Mouse (Mus musculus) liver, adult 2 months (tissue): ENCODE data around the gene Slc22a5.

Experiments
- CTCF ChIP-seq: fragments of 200-500 bp; IDR thresholded peaks from 2 replicates; pipeline ENCODE4 v1.5.1; 2011; ENCODE audit warnings: low read depth, low read length, control low read depth
- POLR2A ChIP-seq: fragments of 200-500 bp; IDR thresholded peaks from 2 replicates; pipeline ENCODE4 v1.6.1; 2011; ENCODE audit warnings: low read length, control low read depth; ENCODE audit not compliant: insufficient read depth; ENCODE audit errors: extremely low read depth

DNA sequence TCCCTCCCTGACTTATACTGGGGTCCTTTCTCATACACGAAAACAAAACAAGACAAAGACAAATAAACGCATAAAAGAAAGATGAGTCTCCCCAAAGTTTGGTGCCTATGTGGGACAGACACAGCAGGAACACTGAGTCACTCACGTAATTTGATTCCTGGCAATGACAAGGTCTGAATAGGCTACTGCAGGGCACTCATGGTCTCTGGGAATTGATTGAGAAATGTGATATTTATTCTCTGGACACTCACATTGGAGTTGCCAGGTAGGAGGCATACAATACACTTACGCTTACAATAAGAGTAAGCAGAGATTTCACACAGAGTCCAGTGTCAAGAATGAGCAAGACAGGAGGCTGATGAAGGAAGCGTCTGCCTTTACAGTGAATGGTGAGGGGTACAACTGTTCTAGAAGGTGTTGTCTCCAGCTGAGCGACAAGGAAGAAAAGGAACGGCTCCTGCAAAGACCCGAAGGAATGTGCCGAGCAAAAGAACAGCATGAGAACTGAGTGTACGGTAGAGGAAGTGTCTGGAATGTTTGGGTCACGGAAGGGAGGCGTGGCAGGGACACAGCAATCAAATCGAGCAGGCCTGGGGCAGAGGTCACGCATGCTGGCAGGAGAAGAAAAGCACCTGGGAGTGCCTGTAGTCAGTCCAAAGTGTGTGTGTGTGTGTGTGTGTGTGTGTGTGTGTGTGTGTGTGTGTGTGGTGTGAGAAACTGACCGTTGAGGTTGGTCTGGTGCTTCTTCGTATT is 12.5 kb upstream of the Slc22a5 start:
- TF ChIP-seq CTCF (no peak), POLR2A (no peak)
